Mouse (Mus musculus) myocyte (in vitro differentiated cells): ENCODE measurements around the gene Gm10228.
"Not testable (repeated sequence)": the region's sequence is repeated elsewhere in the genome, so short reads cannot be mapped to it uniquely, and the experiment has no call there.

Source experiments
- CEBPB ChIP-seq: IDR thresholded peaks from 2 replicates; pipeline ENCODE4 v1.6.1; 2011; ENCODE audit warnings: mild to moderate bottlenecking, moderate library complexity; ENCODE audit not compliant: poor library complexity, insufficient read depth, severe bottlenecking
- E2F4 ChIP-seq: IDR thresholded peaks from one replicate; pipeline ENCODE4 v1.6.1; 2011; ENCODE audit warnings: mild to moderate bottlenecking, control low read depth, moderate library complexity; ENCODE audit not compliant: insufficient read depth
- MAX ChIP-seq: IDR thresholded peaks from one replicate; pipeline ENCODE4 v1.6.1; 2011; ENCODE audit warnings: low read depth, mild to moderate bottlenecking, control low read depth
- MYOG ChIP-seq, 3 experiments: IDR thresholded peaks; one replicate each; pipeline ENCODE4 v1.6.1; 2011; ENCODE audit warnings: control low read depth in 2 of 3, low read depth in 2 of 3, mild to moderate bottlenecking in 2 of 3; ENCODE audit not compliant: insufficient read length in 2 of 3, control insufficient read depth in 1 of 3, insufficient read depth in 1 of 3
- POLR2A ChIP-seq: IDR thresholded peaks from one replicate; pipeline ENCODE4 v1.6.1; 2011; ENCODE audit warnings: low read depth, mild to moderate bottlenecking, control low read depth, moderate library complexity; ENCODE audit not compliant: insufficient read length
- POLR2AphosphoS2 ChIP-seq: IDR thresholded peaks from one replicate; pipeline ENCODE4 v1.6.1; 2011; ENCODE audit warnings: low read depth, control low read depth; ENCODE audit not compliant: insufficient read length
- TCF12 ChIP-seq: IDR thresholded peaks from one replicate; pipeline ENCODE4 v1.6.1; 2011; ENCODE audit warnings: mild to moderate bottlenecking, control low read depth; ENCODE audit not compliant: poor library complexity, insufficient read depth, severe bottlenecking
- TCF3 ChIP-seq: IDR thresholded peaks from one replicate; pipeline ENCODE4 v1.6.1; 2011; ENCODE audit warnings: low read depth, control low read depth; ENCODE audit not compliant: insufficient read length
- USF1 ChIP-seq: IDR thresholded peaks from one replicate; pipeline ENCODE4 v1.6.1; 2011; ENCODE audit warnings: low read depth, mild to moderate bottlenecking, control low read depth, moderate library complexity

DNA sequence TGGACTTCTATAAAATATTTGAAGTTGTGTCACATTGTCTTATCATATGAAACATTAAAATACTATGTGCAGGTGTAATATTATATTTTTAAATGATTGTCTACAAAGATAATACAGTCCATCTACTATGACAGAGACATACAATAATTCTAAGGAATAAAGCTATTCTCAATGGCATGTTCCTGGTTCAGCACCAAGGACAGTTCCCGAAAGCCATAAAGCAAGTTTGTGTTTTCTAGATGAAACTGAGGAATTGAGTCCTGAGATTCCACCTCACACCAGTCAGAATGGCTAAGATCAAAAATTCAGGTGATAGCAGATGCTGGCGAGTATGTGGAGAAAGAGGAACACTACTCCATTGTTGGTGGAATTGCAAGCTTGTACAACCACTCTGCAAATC is 29.8 kb upstream of the Gm10228 start:
- TF ChIP-seq POLR2A; E2F4; CEBPB; MYOG (IDR thresholded peaks at IDR 0.05; ENCODE audit: control insufficient read depth in 1 of 3, insufficient read depth in 1 of 3, insufficient read length in 2 of 3, low read depth in 2 of 3); MAX; POLR2AphosphoS2; TCF12; USF1; TCF3: not testable (repeated sequence)
